Mouse (Mus musculus): ENCODE results near the gene Kirrel2.
A peak's percentile ranks its signal among the peaks of the same experiment; 100 is the strongest.

Kirrel2 gene

DNA sequence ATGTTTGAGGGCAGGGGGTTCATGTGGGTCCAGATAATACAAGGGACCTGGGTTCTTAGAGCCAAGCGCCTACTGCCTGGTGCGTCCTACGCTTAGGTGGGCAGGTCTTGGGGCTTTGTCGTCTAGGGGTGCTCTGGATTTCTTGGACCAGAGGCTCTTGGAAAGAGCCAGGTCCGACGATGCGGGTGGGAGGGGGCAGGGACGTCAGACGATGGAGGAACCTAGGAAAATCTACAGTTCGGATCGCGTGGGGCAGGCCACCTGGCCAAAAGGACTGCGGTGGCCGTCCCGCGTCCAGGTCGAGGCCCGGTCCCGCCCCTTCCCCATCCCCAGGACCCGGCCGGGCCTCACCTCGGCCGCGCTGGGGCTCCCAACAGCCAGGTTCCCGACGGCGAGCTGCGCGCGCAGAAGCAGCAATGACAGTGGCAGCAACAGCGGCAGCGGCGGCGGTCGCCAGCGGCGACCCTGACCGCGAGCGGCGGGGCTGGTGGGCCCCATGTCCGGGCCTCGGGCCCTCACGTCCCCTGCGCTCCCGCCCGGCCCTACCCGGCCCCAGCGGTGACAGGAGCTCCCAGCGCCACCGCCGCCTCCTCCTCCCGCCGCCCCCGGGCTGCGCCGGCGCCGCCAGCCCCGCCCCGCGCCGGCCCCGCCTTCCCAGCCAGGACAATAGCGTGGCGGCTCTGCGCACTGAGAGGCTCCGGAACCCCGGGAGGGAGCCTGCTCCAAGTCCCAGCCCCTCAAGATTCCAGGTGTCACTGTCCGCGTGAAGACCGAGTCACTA lies 12.3 kb downstream of the Kirrel2 start, which contains the start of gene Aplp1:
Aplp1 (minus strand) TSS at position 565 of the 781 bp plus-strand sequence.
- DNase-seq, result peak; percentile 77

DNA sequence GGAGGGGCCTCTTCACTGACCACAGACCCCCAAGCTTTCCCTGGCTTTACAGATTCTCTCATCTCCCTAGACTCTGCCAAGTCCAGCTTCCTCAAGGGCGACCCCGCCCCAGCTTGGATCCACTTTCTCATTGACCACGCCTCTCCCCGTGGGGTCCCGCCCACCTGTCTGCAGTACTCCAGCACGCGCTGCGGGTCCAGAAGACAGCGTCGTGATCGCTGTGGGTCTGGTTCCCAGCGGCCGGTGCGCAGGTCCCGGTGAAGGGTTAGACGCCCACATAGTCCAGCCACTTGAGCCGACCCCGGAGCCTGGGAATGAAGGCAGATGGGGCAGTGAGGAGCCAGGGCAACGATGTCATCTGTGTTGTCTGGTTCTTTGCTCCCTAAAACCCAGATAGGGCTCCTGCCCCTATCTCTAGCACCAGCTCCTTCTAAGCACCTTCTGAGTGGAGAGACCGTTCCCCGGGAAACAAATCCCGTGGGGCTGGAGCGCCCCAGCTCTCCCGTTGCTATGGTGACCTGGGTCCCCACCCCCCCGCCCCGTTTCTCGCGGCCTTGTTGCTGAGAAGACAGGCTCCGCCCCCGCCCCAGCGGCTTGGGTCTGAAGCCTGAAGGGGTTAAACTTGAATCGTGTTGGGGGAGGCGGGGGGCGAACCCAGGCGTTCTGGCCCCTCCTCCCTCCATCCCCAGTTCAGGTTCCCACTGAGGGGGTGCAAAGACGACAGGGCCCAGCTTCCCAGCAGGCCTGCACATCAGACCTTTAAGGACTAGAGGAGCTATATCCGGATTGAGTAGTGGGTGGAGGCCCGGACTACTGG lies 13.1 kb downstream of the Kirrel2 start:
- DNase-seq, result no peak

DNA sequence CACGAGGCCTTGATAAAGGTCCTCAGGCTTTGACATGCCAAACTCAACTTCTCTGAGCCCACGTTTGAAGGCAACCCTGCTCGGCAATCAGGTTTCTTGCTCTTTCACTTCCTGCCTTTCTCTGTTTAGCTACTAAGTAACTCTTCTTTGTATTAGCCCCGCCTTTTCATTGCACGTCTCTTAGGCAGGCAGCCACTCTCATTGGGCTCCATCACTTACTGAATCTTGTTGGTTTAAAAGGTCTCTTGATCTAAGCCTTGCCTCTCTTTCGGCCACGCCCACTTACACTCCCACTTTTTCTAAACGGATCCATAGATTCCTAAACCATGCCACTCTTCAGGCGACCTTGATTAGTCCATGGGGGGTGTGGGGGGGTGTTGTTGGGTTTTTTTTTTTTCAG lies 13.8 kb downstream of the Kirrel2 start:
- DNase-seq, result no peak

DNA sequence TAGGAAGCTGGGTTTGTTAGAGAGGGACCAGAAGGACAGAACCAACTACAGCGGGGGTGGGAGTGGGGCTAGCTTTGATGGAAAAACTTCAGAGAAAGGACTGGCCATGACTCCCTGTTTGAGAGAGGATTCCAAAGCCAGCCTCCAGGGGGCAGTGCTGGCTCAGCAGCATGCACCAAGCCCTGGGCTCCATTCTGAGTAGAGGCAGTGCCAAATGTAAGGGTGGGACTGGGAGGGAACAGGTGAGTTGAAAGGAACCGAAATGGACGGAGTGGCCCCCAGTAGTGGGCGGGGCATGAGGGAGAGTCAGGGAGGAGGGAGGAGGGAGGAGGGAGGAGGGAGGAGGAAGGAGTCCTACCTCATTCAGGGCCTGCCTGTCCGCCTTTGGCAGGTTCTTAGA lies 16.8 kb downstream of the Kirrel2 start:
- peak; percentile 62 for DNase-seq

DNA sequence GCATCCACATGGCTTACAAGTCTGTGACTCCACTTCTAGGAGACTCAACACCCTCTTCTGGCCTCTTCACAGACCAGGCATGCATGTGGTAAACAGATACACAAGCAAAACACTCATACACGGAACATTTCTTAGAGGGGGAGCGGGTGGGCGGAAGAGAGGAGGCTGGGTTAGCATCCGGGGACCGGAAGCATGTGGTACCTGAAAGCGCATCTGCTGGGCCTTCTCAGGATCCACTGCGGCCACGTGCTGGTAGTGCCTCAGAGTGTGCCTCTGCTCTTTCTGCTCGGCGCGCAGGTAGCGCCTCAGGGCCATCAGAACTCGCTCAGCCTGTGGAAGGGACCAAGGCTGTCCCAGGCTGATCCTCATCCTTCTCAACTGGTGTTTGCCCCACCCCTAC lies 17.8 kb downstream of the Kirrel2 start:
- no peak for DNase-seq

DNA sequence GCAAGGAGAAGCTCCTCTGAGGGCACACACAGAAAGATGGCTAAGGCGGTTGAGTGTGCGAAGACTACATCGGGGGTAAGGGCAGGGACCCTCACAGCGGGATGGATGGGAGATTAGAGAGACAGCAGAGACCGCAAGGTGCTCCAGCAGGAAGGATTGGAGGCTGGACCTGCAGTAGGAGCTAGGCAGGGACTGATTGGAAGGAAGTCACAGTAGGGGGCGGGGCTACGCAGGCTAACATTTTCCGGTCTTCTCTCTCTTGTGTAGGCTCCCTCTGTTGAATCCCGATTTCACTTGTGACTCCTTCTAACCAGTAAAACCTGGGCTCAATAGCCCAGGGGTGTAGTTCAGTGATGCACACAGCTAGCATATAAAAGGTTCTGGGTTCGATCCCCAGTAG lies 20.6 kb downstream of the Kirrel2 start:
- DNase-seq, result no peak

DNA sequence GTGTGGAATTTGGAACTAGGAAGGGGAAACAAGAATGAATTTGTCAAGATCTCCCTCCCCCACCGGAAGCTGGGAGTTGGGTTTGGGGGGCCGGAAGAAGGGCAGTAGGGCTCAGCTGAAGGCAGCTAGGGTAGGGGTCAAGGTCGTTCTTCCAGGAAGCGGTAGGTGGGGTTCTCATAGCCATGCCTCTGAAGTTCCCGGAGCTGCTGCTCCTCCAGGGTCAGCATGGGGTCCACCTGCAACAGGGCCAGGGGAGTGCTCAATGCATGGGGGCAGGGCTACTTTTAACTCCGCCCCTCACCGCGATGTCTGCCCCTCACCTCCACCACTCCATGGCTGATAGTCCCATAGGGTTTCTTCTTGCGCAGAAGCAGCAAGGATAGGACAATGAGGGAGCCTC lies 22.3 kb downstream of the Kirrel2 start:
- no peak for DNase-seq

DNA sequence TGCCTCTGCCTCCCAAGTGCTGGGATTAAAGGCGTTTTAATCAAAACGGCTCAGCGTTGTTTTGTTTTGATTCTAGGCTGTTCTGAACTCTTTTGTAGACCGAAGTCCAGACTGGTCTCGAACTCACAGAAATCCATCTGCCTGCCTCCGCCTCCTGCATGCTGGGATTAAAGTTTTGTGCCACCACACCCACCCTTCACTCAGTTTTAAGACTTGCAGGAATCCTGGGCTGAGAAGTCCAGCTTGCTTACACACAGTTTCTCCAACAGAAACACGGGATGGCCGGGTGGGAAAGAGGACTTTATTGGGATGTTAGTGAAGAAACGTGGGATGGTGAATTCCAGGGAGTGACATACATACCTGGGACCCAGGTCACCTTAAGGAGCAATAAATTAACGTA lies 22.8 kb downstream of the Kirrel2 start:
- DNase-seq, result no peak

DNA sequence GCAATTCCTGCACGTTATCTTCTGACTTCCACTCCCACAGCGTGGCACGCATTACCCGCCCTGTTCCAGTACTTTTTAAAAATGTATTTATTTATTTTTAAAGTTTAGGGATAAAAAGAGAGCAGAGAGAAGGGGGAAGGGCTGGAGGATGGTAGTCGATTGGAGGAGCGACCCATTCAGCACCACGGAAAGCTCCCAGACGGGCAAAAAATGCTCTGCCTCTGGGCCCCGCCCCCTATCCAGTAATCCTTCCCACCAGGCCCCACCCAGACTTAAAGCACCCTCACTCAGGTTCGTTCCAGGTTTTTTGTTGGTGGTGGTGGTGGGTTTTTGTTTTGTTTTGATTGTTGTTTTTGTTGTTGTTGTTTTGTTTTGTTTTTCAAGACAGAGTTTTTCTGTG lies 23.3 kb downstream of the Kirrel2 start:
- DNase-seq, result no peak

DNA sequence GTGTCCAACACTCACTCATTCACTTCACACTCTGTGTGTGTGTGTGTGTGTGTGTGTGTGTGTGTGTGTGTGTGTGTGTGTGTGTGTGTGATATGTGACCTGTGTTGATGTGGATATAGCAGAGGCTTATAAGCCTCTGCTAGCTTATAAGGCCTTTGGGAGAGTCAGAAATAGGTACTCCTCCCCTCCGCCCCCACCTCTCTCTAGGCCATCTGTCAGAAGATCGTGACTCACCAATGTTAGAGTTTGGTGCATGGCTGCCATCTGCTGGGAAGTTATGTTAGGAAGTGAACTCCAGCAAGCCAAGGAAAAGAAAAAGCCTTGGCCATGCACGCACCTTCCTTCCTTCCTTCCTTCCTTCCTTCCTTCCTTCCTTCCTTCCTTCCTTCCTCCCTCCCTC lies 25.7 kb downstream of the Kirrel2 start:
- DNase-seq, result peak; percentile 88

DNA sequence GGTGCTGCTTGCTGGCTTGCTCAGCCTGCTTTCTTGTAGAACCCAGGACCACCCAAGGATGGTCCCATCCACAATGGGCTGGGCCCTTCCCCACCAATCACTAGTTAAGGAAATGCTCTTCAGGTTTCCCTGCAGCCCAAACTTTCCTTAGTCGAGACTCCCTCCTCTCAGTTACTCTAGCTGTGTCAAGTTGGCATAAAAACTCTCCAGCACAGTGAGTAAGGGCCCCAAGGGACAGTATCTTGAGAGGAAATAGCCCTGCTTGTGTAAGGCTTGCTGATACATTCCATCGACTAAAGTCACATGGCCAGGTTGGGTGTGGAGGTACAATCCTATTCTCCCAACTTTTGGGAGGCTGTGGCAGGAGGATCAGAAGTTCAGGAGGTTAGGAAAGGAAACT lies 27.3 kb downstream of the Kirrel2 start:
- no peak for DNase-seq

DNA sequence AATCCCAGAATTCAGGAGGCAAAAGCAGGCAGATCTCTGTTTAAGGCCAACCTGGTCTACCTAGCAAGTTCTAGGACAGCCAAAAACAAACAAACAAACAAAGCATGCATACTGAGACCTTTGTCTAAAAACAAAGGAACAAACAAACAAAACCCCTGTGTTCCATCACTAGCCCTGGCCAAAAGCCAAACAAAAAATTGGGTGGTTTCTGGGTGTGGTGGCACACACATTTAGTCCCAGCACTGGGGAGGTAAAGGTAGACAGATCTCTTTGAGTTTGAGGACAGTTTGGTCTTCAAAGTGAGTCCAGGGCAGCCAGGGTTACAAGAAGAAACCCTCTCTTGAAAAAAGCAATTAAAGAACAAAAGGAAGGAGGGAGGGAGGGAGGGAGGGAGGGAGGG lies 28.2 kb downstream of the Kirrel2 start:
- no peak for DNase-seq

DNA sequence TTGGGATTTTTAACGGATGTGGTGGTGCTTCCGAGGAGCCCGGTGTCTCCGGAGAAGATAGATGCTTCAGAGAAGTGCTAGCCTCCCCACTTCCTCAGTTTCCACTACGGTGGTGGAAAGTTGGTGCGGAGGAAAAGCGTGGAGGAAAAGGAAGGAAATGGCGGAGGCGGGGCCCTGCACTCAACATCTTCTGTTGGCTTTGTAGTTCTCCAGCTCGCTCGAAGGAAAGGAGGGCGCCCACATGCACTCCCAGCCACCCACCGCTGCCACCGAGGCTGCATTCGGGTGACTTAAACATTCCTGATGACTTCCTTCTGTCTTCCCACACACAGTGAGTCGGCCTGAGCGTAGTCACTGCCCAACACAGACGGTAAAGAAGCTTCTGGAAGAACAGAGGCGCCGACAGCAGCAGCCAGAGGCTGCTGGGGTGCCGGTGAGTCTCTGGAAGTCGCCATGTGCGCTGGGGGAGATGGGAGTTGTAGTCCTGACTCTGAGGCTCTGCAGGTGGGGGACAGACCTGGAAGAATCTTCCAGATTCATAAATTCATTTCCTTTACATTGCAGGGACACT lies 34.3 kb downstream of the Kirrel2 start:
- no peak for DNase-seq

DNA sequence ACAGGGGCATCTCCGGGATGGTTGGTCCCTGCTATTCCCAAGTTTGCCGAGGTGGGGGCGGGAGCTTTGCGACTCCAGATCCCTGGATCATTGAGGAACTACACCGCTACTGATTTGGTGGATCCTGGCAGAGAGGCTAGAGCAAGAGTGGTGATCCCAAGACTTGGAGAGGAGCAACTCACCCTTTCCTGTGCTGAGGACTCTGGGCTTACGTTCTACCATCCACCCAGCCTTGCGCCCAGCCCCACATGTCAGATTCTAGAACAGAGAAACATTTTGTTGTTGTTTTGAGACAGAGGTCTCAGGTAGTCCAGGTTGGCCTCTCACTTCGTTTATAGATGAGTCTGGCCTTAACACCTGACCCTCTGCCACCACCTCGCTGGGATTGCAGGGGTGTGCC lies 34.9 kb downstream of the Kirrel2 start:
- DNase-seq, result no peak

DNA sequence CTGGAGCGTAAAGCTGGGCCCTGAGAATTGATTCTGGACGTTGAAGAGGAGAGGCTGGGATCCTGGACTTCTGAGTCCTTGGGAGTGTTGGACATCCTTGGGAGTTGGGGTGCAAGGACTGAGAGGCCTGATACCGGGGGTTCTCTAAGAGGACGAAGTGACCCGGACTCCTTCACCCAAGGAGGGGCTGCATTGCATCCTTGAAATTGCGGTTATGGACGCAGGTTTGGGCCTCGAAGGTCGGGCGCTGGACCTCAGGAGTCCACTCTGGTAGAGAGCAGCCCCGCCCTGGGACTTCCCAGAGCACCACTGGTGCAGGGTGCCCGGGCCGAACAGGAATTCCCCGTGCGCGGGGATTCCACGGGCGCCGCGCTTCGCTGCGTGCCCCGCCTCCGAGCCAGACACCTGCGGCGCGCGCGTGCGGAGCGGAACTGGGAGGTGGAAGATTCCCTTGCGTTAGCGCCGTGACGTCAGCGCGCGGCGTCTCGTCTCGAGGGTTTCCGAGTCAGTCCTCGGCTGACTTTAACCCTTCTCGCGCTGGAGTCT lies 35.5 kb downstream of the Kirrel2 start:
- peak; percentile 92 for DNase-seq

DNA sequence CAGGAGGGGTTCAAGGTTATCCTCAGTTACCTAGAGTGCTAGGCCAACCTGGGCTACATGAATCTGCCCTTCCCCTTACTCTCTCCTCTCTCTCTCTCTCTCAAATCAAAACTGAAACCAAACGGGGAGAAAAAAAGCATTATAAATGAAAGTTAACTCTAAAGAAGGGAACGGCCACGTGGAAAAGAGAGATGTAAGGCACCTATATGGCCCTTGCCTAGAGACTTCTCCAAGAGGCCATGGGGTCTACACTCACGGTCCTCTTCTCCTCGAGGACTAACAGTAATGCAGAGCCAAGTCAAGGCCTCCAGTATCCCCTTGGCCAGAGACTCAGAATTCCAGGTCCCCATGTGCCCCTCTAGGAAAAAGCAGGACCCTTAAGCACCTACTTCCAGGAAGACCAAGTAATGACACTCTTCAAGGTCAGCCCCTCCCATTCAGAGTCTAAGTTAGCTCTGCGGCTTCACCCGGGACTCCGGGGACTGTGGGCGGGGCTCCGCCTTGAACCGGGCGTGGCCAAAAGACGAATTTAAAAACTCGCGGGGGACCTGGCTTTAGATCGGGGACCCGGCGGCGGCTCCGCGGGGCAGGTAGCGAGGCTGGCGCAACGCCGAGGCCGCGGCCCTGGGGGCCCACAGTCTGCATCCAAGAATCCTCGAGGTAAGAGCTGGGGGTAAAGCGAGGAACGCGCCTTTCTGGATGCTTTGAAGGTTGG lies 36.2 kb downstream of the Kirrel2 start, which contains the start of gene Nfkbid:
Nfkbid (plus strand) TSS at position 558 of the 715 bp plus-strand sequence.
- DNase-seq, result peak; percentile 67

DNA sequence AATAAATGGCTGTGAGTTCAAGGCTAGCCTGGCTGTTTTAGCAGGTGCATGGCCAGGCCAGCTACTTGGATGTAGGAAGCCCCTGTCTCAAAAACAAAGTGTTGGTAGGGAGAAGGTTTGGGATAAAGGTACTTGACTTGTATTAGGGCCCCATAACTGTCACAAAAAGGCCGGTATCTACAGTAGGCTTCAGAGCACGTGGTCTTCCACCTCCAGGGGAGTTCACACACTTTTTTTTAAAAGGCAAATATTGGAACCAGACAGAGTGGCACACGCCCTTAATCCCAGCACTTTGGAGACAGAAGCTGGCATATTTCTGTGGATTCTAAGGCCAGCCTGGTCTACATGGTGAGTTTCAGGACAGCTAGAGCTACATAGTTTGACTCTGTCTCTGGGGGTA lies 36.8 kb downstream of the Kirrel2 start:
- DNase-seq, result no peak

DNA sequence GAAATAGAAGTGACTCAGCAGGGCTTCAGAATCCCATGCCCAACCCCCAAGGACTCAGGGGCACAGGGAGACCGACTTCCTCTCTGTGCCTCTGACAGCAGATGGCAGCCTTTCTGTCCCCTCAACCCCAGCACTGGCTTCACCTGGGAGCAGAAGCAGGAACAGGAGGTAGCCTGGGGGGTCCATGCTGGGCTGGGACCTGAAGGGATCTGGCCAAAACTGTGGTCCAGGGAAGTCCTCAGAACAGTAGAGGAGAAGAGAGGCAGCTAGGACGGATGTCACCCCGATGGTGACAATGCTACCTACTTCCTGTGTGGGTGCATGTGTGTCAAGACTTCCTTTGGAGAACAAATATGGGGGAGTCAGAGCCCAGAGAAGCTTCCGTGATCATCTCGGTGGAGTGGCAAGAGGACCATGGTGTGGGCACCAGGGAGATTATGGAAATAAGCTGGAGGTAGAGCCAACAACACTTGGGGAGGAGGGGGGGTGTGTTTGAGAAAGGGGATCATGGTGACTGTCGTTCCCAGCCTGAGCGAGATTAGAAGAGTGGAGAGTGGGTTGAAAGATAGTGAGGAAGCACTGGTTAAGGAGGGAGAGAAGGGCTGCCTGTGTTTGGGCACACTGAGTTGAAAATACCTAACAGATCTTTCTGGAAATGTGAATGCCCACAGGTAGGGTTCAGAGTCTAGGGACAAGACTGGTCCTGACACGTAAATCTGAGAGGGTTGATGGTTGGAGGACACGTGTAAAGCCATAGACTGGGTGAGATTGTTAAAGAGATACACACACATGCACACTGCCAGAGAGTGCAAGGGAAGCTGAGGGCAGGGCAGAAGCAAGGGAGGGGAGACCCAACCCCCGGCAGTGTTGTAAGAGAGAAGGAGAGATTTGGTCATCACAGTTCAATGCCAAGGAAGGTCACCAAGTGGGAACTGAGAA lies 37.7 kb downstream of the Kirrel2 start, which contains the start of gene Hcst:
Hcst (minus strand) TSS at position 294 of the 939 bp plus-strand sequence.
- DNase-seq, result no peak

DNA sequence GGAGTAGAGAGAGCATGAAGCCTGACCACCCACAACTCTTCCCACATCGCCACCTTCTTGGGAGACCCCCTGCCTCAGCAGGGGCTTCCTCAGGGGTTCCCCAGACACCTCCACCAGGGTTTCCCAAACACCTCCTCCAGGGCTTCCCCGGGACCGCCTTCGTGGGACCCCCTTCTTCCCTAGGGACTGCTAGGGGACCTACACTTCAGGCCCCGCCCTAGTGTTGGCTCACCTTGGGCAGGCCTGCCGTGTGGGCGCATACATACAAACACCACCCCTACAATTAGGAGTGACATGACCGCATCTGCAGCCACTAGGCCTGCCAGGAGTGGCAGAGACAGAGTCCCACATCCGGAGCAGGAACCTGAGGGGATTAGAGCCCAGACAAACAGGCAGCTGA lies 39.6 kb downstream of the Kirrel2 start:
- DNase-seq, result no peak

DNA sequence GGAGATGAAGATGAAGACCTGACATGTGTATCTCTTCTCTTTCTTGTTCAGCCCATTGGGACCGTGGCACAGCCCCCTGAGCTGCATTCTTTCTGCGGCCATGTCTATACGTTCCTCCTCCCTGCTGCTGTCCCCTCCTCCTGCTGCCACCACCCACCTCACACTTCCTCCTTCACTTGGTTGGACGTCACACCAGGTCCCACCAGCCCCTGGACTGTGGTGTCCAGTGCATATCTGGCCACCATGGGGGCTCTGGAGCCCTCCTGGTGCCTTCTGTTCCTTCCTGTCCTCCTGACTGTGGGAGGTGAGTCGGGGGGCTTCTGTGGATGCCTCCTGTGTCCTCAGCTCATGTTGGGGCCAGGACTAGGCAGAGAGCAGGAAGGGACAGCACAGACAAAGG lies 43.9 kb downstream of the Kirrel2 start, which contains the start of gene Tyrobp:
Tyrobp (plus strand) TSS at position 165 of the 400 bp plus-strand sequence.
- no peak for DNase-seq

DNA sequence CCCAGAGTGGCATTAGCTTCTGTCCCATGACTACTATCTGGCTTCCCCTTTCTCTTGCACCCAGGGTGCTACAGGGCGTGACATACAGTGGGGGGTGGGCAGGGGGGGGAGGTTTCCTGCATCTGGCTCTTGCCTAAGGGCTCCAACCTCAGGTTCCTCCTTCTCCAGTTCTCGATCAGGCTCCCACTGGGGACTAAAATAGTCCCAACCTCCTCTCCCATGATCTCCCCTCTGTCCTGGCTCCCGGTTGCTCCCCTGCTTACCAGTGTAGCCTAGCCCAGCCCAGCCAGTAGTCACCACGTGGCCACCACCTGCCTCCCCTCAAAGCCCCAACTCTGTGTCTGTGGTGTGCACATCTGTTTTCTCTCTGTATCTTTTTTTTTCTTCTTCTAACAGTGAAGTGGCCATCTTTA lies 44.7 kb downstream of the Kirrel2 start:
- no peak for DNase-seq
